Mouse (Mus musculus): Measurements from ENCODE around the gene Gm12184. TPM values are rescaled to one million over a fixed set of nuclear protein-coding genes. Genes with fewer than 3 reads are reported as not detected.
"Not testable (repeated sequence)": the region's sequence is repeated elsewhere in the genome, so short reads cannot be mapped to it uniquely, and the experiment has no call there.

Gene Gm12184
- polyA plus RNA-seq, 1 experiment from 2014 or later, result 3.6 TPM

- Histone ChIP-seq H3K4me2 (no peak overlapping the region), H3K27ac (no peak overlapping the region), H3K4me1 (peaks cover 13% of the 10 kb centered on the region), H3K36me3 (no peaks in the 10 kb centered on the region), H3K9me3 (no peaks in the 10 kb centered on the region), H3K4me3 (no peak overlapping the region), H3K9ac (no peak overlapping the region), H3K27me3 (no peaks in the 10 kb centered on the region)
- ATAC-seq (ENCODE audit: insufficient number of reproducible peaks, insufficient read depth, low FRiP score, low TSS enrichment, low read depth), result no peak
- 85% methylated on average over 7 of the region's 7 CpGs for WGBS
Observed at GRCm38 (mm10) chr11:48795221-48795620, 31.2 kb downstream of the Gm12184 start.

- Histone ChIP-seq H3K4me1 (peaks cover 4% of the 10 kb centered on the region; the same call in 1 of the 2 replicates), H3K4me3 (no peak overlapping the region), H3K9me3 (no peaks in the 10 kb centered on the region), H3K27me3 (no peaks in the 10 kb centered on the region), H3K27ac (no peak overlapping the region), H3K36me3 (no peaks in the 10 kb centered on the region), H3K4me2 (no peak overlapping the region), H3K9ac (no peak overlapping the region)
- WGBS, result 93% methylated on average over 3 of the region's 3 CpGs
- no peak for ATAC-seq (ENCODE audit: insufficient number of reproducible peaks, insufficient read depth, low FRiP score, low TSS enrichment, low read depth)
Observed at GRCm38 (mm10) chr11:48793184-48793583, 33.3 kb downstream of the Gm12184 start.

GRCm38 (mm10) chr11:48791894-48792293 is 34.6 kb downstream of the Gm12184 start:
- not testable (repeated sequence) for H3K36me3 ChIP-seq; H3K9ac ChIP-seq; H3K9me3 ChIP-seq; H3K4me1 ChIP-seq; ATAC-seq (ENCODE audit: insufficient number of reproducible peaks, insufficient read depth, low FRiP score, low TSS enrichment, low read depth); H3K27me3 ChIP-seq; H3K27ac ChIP-seq; H3K4me2 ChIP-seq; H3K4me3 ChIP-seq
- 85% methylated on average over 9 of the region's 9 CpGs for WGBS

GRCm38 (mm10) chr11:48790946-48791345 is 35.5 kb downstream of the Gm12184 start:
- Histone ChIP-seq H3K36me3 (no peaks in the 10 kb centered on the region), H3K27ac (no peak overlapping the region), H3K27me3 (no peaks in the 10 kb centered on the region), H3K9ac (no peak overlapping the region), H3K4me2 (no peak overlapping the region), H3K9me3 (no peaks in the 10 kb centered on the region), H3K4me1 (no peaks in the 10 kb centered on the region; the same call in 1 of the 2 replicates), H3K4me3 (no peak overlapping the region)
- ATAC-seq (ENCODE audit: insufficient number of reproducible peaks, insufficient read depth, low FRiP score, low TSS enrichment, low read depth), result no peak
- WGBS, result 65% methylated on average over 8 of the region's 8 CpGs

GRCm38 (mm10) chr11:48789973-48790823 is 36.3 kb downstream of the Gm12184 start:
- H3K9ac ChIP-seq, result peak overlapping the region; percentile 59
- H3K4me2 ChIP-seq, result peak overlapping the region; percentile 57
- H3K27ac ChIP-seq, result no peak overlapping the region
- no peaks in the 10 kb centered on the region for H3K9me3 ChIP-seq
- no peaks in the 10 kb centered on the region; the same call in 1 of the 2 replicates for H3K4me1 ChIP-seq
- no peaks in the 10 kb centered on the region for H3K36me3 ChIP-seq
- H3K4me3 ChIP-seq, result peak overlapping the region; percentile 27
- H3K27me3 ChIP-seq, result no peaks in the 10 kb centered on the region
- no peak for ATAC-seq (ENCODE audit: insufficient number of reproducible peaks, insufficient read depth, low FRiP score, low TSS enrichment, low read depth)
- 15% methylated on average over 20 of the region's 20 CpGs for WGBS

GRCm38 (mm10) chr11:48789215-48789614 is 37.2 kb downstream of the Gm12184 start:
- WGBS, result 81% methylated on average over 5 of the region's 5 CpGs

GRCm38 (mm10) chr11:48788311-48789089 is 38.0 kb downstream of the Gm12184 start:
- peak overlapping the region; percentile 42 for H3K4me3 ChIP-seq
- no peaks in the 10 kb centered on the region for H3K9me3 ChIP-seq
- H3K9ac ChIP-seq, result peak overlapping the region; percentile 62; the same call in 1 of the 2 replicates
- H3K27ac ChIP-seq, result no peak overlapping the region
- peak overlapping the region; percentile 61 for H3K4me2 ChIP-seq
- H3K4me1 ChIP-seq, result no peaks in the 10 kb centered on the region; the same call in 1 of the 2 replicates
- no peaks in the 10 kb centered on the region for H3K27me3 ChIP-seq
- 0 out of 2 replicates have a peak, but pooled peaks have one; percentile 57 for ATAC-seq (ENCODE audit: insufficient number of reproducible peaks, insufficient read depth, low FRiP score, low TSS enrichment, low read depth)
- 5% methylated on average over 16 of the region's 16 CpGs for WGBS
- H3K36me3 ChIP-seq, result no peaks in the 10 kb centered on the region

More at GRCm38 (mm10) chr11:48789215-48789614, 37.2 kb downstream of the Gm12184 start:
- no peaks in the 10 kb centered on the region; the same call in 1 of the 2 replicates for H3K4me1 ChIP-seq
- ATAC-seq (ENCODE audit: insufficient number of reproducible peaks, insufficient read depth, low FRiP score, low TSS enrichment, low read depth), result no peak
- no peak overlapping the region for H3K4me2 ChIP-seq
- H3K27me3 ChIP-seq, result no peaks in the 10 kb centered on the region
- H3K9ac ChIP-seq, result no peak overlapping the region
- no peak overlapping the region for H3K4me3 ChIP-seq
- H3K36me3 ChIP-seq, result no peaks in the 10 kb centered on the region
- no peaks in the 10 kb centered on the region for H3K9me3 ChIP-seq
- H3K27ac ChIP-seq, result no peak overlapping the region

GRCm38 (mm10) chr11:48787455-48788211 is 38.8 kb downstream of the Gm12184 start:
- ATAC-seq (ENCODE audit: insufficient number of reproducible peaks, insufficient read depth, low FRiP score, low TSS enrichment, low read depth), result no peak
- H3K36me3 ChIP-seq, result no peaks in the 10 kb centered on the region
- 44% methylated on average over 10 of the region's 10 CpGs for WGBS

GRCm38 (mm10) chr11:48782243-48782642 is 44.2 kb downstream of the Gm12184 start:
- no peaks in the 10 kb centered on the region for H3K36me3 ChIP-seq
- H3K4me2 ChIP-seq, result no peak overlapping the region
- H3K4me3 ChIP-seq, result no peak overlapping the region
- no peaks in the 10 kb centered on the region for H3K27me3 ChIP-seq
- WGBS, result 82% methylated on average over 4 of the region's 4 CpGs
- ATAC-seq (ENCODE audit: insufficient number of reproducible peaks, insufficient read depth, low FRiP score, low TSS enrichment, low read depth), result no peak
- H3K9ac ChIP-seq, result no peak overlapping the region
- H3K9me3 ChIP-seq, result no peaks in the 10 kb centered on the region
- H3K27ac ChIP-seq, result no peak overlapping the region
- H3K4me1 ChIP-seq, result no peaks in the 10 kb centered on the region

More at GRCm38 (mm10) chr11:48787455-48788211, 38.8 kb downstream of the Gm12184 start:
- Histone ChIP-seq H3K27me3 (no peaks in the 10 kb centered on the region), H3K9ac (0 out of 2 replicates have a peak overlapping the region, but pooled peaks have one; percentile 21), H3K4me1 (no peaks in the 10 kb centered on the region; the same call in 1 of the 2 replicates), H3K4me2 (peak overlapping the region; percentile 61), H3K27ac (no peak overlapping the region), H3K4me3 (peak overlapping the region; percentile 42; the same call in 1 of the 2 replicates), H3K9me3 (no peaks in the 10 kb centered on the region)

- WGBS, result 39% methylated on average over 7 of the region's 7 CpGs
- Histone ChIP-seq H3K9me3 (no peaks in the 10 kb centered on the region), H3K27me3 (no peaks in the 10 kb centered on the region)
Observed at GRCm38 (mm10) chr11:48779450-48779849, 47.0 kb downstream of the Gm12184 start.

GRCm38 (mm10) chr11:48777303-48777702 is 49.2 kb downstream of the Gm12184 start:
- H3K27me3 ChIP-seq, result no peaks in the 10 kb centered on the region

More at GRCm38 (mm10) chr11:48779450-48779849, 47.0 kb downstream of the Gm12184 start:
- Histone ChIP-seq H3K9ac (no peak overlapping the region), H3K4me1 (peaks cover 2% of the 10 kb centered on the region; the same call in 1 of the 2 replicates), H3K36me3 (no peaks in the 10 kb centered on the region), H3K4me2 (no peak overlapping the region), H3K4me3 (no peak overlapping the region), H3K27ac (no peak overlapping the region)
- ATAC-seq (ENCODE audit: insufficient number of reproducible peaks, insufficient read depth, low FRiP score, low TSS enrichment, low read depth), result no peak

More at GRCm38 (mm10) chr11:48777303-48777702, 49.2 kb downstream of the Gm12184 start:
- no peak overlapping the region for H3K4me2 ChIP-seq
- no peaks in the 10 kb centered on the region for H3K36me3 ChIP-seq
- H3K4me3 ChIP-seq, result no peak overlapping the region
- H3K9ac ChIP-seq, result no peak overlapping the region
- peaks cover 3% of the 10 kb centered on the region; the same call in 1 of the 2 replicates for H3K4me1 ChIP-seq
- H3K27ac ChIP-seq, result no peak overlapping the region
- WGBS, result 93% methylated on average over 9 of the region's 9 CpGs
- no peak for ATAC-seq (ENCODE audit: insufficient number of reproducible peaks, insufficient read depth, low FRiP score, low TSS enrichment, low read depth)
- no peaks in the 10 kb centered on the region for H3K9me3 ChIP-seq

Measured in embryonic facial prominence, embryonic 13.5 days (tissue).